Mouse (Mus musculus) heart, postnatal 0 days (tissue): ENCODE measurements around the gene Prss27.

Source experiments
- CTCF ChIP-seq: IDR thresholded peaks from 2 replicates; pipeline ENCODE4 v1.5.1; 2016; ENCODE audit warnings: antibody characterized with exemption, control low read depth, low read depth
- EP300 ChIP-seq: IDR thresholded peaks from 2 replicates; pipeline ENCODE4 v1.6.1; 2016; ENCODE audit warnings: antibody characterized with exemption, low read depth

DNA sequence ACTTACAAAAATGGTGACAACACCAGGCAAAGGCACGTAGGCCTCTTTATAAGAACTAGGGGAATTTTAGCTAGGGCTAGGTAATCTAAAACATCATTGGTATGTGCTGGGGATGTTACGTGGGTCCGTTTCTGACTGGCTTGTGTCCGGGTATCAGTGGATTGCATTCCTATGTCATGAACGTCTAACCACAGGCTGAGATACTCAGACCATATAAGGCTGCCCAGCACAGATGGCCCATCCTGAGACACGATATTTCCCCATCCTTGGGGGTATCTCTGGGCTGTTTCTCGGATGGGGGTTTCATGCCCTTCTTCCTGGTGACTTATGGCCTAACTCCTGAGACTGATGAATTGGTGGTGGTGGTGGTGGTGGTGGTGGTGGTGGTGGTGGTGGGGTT, 2.9 kb upstream of the Prss27 start:
- no peak for TF ChIP-seq CTCF
- TF ChIP-seq EP300: no peak
